Mouse (Mus musculus): ENCODE data around the gene A930018P22Rik.

DNA sequence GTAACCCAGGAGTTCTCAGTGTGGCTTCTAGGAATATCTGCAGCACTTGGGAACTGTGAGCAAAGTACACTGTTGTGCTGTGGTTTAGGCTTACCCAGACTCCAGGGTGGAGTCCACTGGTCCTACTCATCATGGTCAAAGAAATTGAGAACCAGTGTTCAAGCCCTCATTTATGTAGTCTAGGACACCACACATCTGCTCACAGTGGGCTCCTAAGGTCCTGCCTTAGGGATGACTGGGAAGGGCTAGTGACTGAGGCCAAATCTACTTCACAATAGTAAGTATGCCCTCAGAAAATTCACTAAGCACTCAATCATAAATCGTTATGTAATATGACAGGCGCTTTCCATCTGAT is 23.4 kb upstream of the A930018P22Rik start:
- no peak for TF ChIP-seq CTCF (IDR thresholded peaks at IDR 0.05; ENCODE audit: control insufficient read depth, insufficient read depth, insufficient replicate concordance, low read depth, low read length)
- no peak for TF ChIP-seq POLR2A (IDR thresholded peaks at IDR 0.05; ENCODE audit: control insufficient read depth, low read depth, low read length)
